In the genomic region with DNA sequence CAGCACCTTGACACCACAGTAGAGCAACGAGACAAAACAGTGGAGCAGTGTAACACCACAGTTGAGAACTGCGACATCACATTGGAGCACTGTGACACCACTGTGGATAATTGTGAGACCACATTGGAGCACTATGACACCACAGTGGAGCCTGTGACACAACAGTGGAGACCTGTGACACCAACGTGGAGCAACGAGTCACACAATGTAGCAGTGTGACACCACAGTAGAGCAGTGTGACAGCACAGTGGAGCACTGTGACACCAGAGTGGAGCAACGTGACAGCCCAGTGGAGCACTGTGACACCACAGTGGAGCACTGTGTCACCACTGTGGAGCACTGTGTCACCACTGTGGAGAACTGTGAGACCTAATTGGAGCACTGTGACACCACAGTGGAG, we compare ENCODE assay signal across 11 mouse cellular contexts.
DNase-seq lines count a peak whose midpoint lies in the region; ATAC-seq and TF ChIP-seq lines count a peak whose summit lies in the region.
"Had no signal": no experiment of that assay in that cellular context is flagged by ENCODE, and none has a peak within 500 bp of the region (broad histone marks: within the 10 kb centered on the region; RNA-seq: fewer than 3 reads in every experiment).

No protein-coding gene starts in this region.

- no peaks in the 10 kb centered on the region for H3K36me3 ChIP-seq in heart, embryonic 12.5 days
- no peaks in the 10 kb centered on the region for H3K36me3 ChIP-seq in liver, adult 2 months (ENCODE audit: control insufficient read depth, insufficient read depth, low read length)
- no peaks in the 10 kb centered on the region for H3K36me3 ChIP-seq in liver, postnatal 0 days (replicated peaks; ENCODE audit: insufficient read depth, low read length)

- no peaks in the 10 kb centered on the region for H3K79me2 ChIP-seq in liver, adult 2 months (ENCODE audit: control insufficient read depth, insufficient read depth, low read length)

- TF ChIP-seq EP300 in liver, postnatal 0 days (IDR thresholded peaks at IDR 0.05; ENCODE audit: low read depth) = no peak

- TF ChIP-seq POLR2A in liver, adult 2 months (IDR thresholded peaks at IDR 0.05; ENCODE audit: extremely low read depth, insufficient read depth, low read length) = no peak

- 56% methylated on average over 5 of the region's 5 CpGs for WGBS in heart, embryonic 12.5 days
- 63% methylated on average over 5 of the region's 5 CpGs for WGBS in liver, adult 2 months
- WGBS in liver, postnatal 0 days (ENCODE audit: insufficient replicate concordance) = 60% methylated on average over 5 of the region's 5 CpGs

- no peak overlapping the region for H3K4me3 ChIP-seq in heart, embryonic 12.5 days
- H3K4me3 ChIP-seq in liver, adult 2 months (ENCODE audit: insufficient read depth, low read depth, low read length) = no peak overlapping the region
- H3K4me3 ChIP-seq in liver, postnatal 0 days (ENCODE audit: low read depth, low read length) = no peak overlapping the region
- H3K4me3 ChIP-seq: neural tube, embryonic 13.5 days had no signal

- no peak overlapping the region for H3K4me2 ChIP-seq in heart, embryonic 12.5 days
- no peak overlapping the region for H3K4me2 ChIP-seq in liver, postnatal 0 days (ENCODE audit: low read depth, low read length)
- H3K4me2 ChIP-seq: neural tube, embryonic 13.5 days had no signal

- H3K9ac ChIP-seq in heart, embryonic 12.5 days = no peak overlapping the region
- H3K9ac ChIP-seq in liver, adult 2 months (ENCODE audit: low read depth, low read length) = no peak overlapping the region
- no peak overlapping the region for H3K9ac ChIP-seq in liver, postnatal 0 days (replicated peaks)
- H3K9ac ChIP-seq: neural tube, embryonic 13.5 days had no signal

- ATAC-seq in heart, embryonic 12.5 days (ENCODE audit: insufficient number of reproducible peaks, low FRiP score) = 0 out of 2 replicates have a peak, but pooled peaks have one; percentile 1
- no peak for ATAC-seq in liver, postnatal 0 days
- ATAC-seq: CD4-positive, CD25-positive, alpha-beta regulatory T cell, adult 4 months had no signal

- H3K27me3 ChIP-seq in heart, embryonic 12.5 days (replicated peaks) = no peaks in the 10 kb centered on the region
- H3K27me3 ChIP-seq in liver, adult 2 months (ENCODE audit: control insufficient read depth, insufficient read depth, low read length) = no peaks in the 10 kb centered on the region
- H3K27me3 ChIP-seq in liver, postnatal 0 days (ENCODE audit: insufficient read depth, low read length) = no peaks in the 10 kb centered on the region
- H3K27me3 ChIP-seq: neural tube, embryonic 13.5 days had no signal

- peaks cover 64% of the 10 kb centered on the region for H3K9me3 ChIP-seq in heart, embryonic 12.5 days (replicated peaks)
- peaks cover 21% of the 10 kb centered on the region for H3K9me3 ChIP-seq in liver, postnatal 0 days (ENCODE audit: low read length)

- TF ChIP-seq CTCF in liver, adult 2 months (IDR thresholded peaks at IDR 0.05; ENCODE audit: low read depth, low read length) = no peak
- no peak for TF ChIP-seq CTCF in liver, postnatal 0 days (IDR thresholded peaks at IDR 0.05; ENCODE audit: low read depth)

- no peaks in the 10 kb centered on the region for H3K4me1 ChIP-seq in heart, embryonic 12.5 days (replicated peaks)
- no peaks in the 10 kb centered on the region for H3K4me1 ChIP-seq in liver, adult 2 months (ENCODE audit: control insufficient read depth, insufficient read depth, low read length)
- no peaks in the 10 kb centered on the region for H3K4me1 ChIP-seq in liver, postnatal 0 days (ENCODE audit: insufficient read depth)
- H3K4me1 ChIP-seq: neural tube, embryonic 13.5 days had no signal

- no peak for DNase-seq in heart, adult 9 months (ENCODE audit: low spot score in 2 of 2)
- DNase-seq in liver, adult 2 months (ENCODE audit: extremely low read depth, low read depth, low spot score) = peak; percentile 2
- no peak for DNase-seq in liver, postnatal 0 days
- peak; percentile 17 for DNase-seq in urinary bladder, adult 2 months (ENCODE audit: low spot score)
- DNase-seq in urinary bladder, postnatal 36 days (ENCODE audit: low spot score in 2 of 2) = no peak
- DNase-seq in testis, postnatal 14 days (ENCODE audit: low spot score) = peak; percentile 2
- DNase-seq in left cerebral cortex, adult 9 months (ENCODE audit: low spot score in 2 of 2) = no peak
- DNase-seq: adrenal gland, adult 2 months had no signal

- H3K27ac ChIP-seq in heart, embryonic 12.5 days (ENCODE audit: poor library complexity, severe bottlenecking) = no peak overlapping the region
- H3K27ac ChIP-seq in liver, adult 2 months (replicated peaks; ENCODE audit: insufficient read depth, low read depth, low read length) = no peak overlapping the region
- no peak overlapping the region for H3K27ac ChIP-seq in liver, postnatal 0 days (ENCODE audit: low read depth)
- H3K27ac ChIP-seq: neural tube, embryonic 13.5 days had no signal

Comparison
In these comparisons a context has a peak if more than half of its experiments do, and no peak if none do; other contexts are left out.
1. DNase-seq: peak in liver, adult 2 months (single experiment), urinary bladder, adult 2 months (single experiment) and testis, postnatal 14 days (single experiment); none in heart, adult 9 months (0 of 2), liver, postnatal 0 days (single experiment), urinary bladder, postnatal 36 days (0 of 2) and left cerebral cortex, adult 9 months (0 of 2).